Mouse (Mus musculus): Measurements from ENCODE around the gene Eps15l1. TPM values are rescaled to one million over a fixed set of nuclear protein-coding genes. Genes with fewer than 3 reads are reported as not detected.

Eps15l1 gene
- polyA plus RNA-seq, 1 experiment = 8.1 TPM

GRCm38 (mm10) chr8:72362754-72363153 lies 58.5 kb downstream of the Eps15l1 start:
- no peaks in the 10 kb centered on the region for H3K9me3 ChIP-seq
- H3K4me1 ChIP-seq = peaks cover 12% of the 10 kb centered on the region
- H3K36me3 ChIP-seq (replicated peaks; ENCODE audit: low read length) = peaks cover 95% of the 10 kb centered on the region
- peaks cover 2% of the 10 kb centered on the region for H3K27me3 ChIP-seq (replicated peaks)
- no peak for TF ChIP-seq FLI1 (IDR thresholded peaks at IDR 0.05; ENCODE audit: low read length)
- no peak for TF ChIP-seq GATA1 (IDR thresholded peaks at IDR 0.05; ENCODE audit: borderline replicate concordance, low read length)
- H3K4me3 ChIP-seq (replicated peaks) = no peak overlapping the region

- no peaks in the 10 kb centered on the region for H3K9me3 ChIP-seq
- peaks cover 95% of the 10 kb centered on the region for H3K36me3 ChIP-seq (replicated peaks; ENCODE audit: low read length)
- H3K4me3 ChIP-seq (replicated peaks) = no peak overlapping the region
- peaks cover 16% of the 10 kb centered on the region for H3K27me3 ChIP-seq (replicated peaks)
- TF ChIP-seq GATA1 (IDR thresholded peaks at IDR 0.05; ENCODE audit: borderline replicate concordance, low read length) = no peak
- no peak for TF ChIP-seq FLI1 (IDR thresholded peaks at IDR 0.05; ENCODE audit: low read length)
- H3K4me1 ChIP-seq = peaks cover 21% of the 10 kb centered on the region
Observed at GRCm38 (mm10) chr8:72360162-72360561, 61.1 kb downstream of the Eps15l1 start.

- no peaks in the 10 kb centered on the region for H3K9me3 ChIP-seq
- peaks cover 89% of the 10 kb centered on the region for H3K36me3 ChIP-seq (replicated peaks; ENCODE audit: low read length)
- H3K4me3 ChIP-seq (replicated peaks) = no peak overlapping the region
- peaks cover 41% of the 10 kb centered on the region for H3K27me3 ChIP-seq (replicated peaks)
- TF ChIP-seq GATA1 (IDR thresholded peaks at IDR 0.05; ENCODE audit: borderline replicate concordance, low read length) (no peak), FLI1 (IDR thresholded peaks at IDR 0.05; ENCODE audit: low read length) (no peak)
- H3K4me1 ChIP-seq = peaks cover 35% of the 10 kb centered on the region
Observed at GRCm38 (mm10) chr8:72356593-72356992, 64.7 kb downstream of the Eps15l1 start.

- Histone ChIP-seq H3K4me1 (peaks cover 42% of the 10 kb centered on the region), H3K4me3 (replicated peaks) (no peak overlapping the region), H3K36me3 (replicated peaks; ENCODE audit: low read length) (peaks cover 75% of the 10 kb centered on the region), H3K9me3 (no peaks in the 10 kb centered on the region), H3K27me3 (replicated peaks) (peaks cover 43% of the 10 kb centered on the region)
- TF ChIP-seq FLI1 (IDR thresholded peaks at IDR 0.05; ENCODE audit: low read length) = no peak
Observed at GRCm38 (mm10) chr8:72354272-72354671, 67.0 kb downstream of the Eps15l1 start.

- Histone ChIP-seq H3K36me3 (replicated peaks; ENCODE audit: low read length) (peaks cover 75% of the 10 kb centered on the region), H3K9me3 (no peaks in the 10 kb centered on the region), H3K27me3 (replicated peaks) (peaks cover 43% of the 10 kb centered on the region), H3K4me1 (peaks cover 42% of the 10 kb centered on the region), H3K4me3 (replicated peaks) (no peak overlapping the region)
- TF ChIP-seq FLI1 (IDR thresholded peaks at IDR 0.05; ENCODE audit: low read length) (no peak), GATA1 (IDR thresholded peaks at IDR 0.05; ENCODE audit: borderline replicate concordance, low read length) (no peak)
Observed at GRCm38 (mm10) chr8:72353700-72354045, 67.6 kb downstream of the Eps15l1 start.

- Histone ChIP-seq H3K27me3 (replicated peaks) (peaks cover 46% of the 10 kb centered on the region), H3K4me3 (replicated peaks) (no peak overlapping the region), H3K9me3 (no peaks in the 10 kb centered on the region), H3K36me3 (replicated peaks; ENCODE audit: low read length) (peaks cover 75% of the 10 kb centered on the region), H3K4me1 (peaks cover 43% of the 10 kb centered on the region)
- no peak for TF ChIP-seq GATA1 (IDR thresholded peaks at IDR 0.05; ENCODE audit: borderline replicate concordance, low read length)
- no peak for TF ChIP-seq FLI1 (IDR thresholded peaks at IDR 0.05; ENCODE audit: low read length)
Observed at GRCm38 (mm10) chr8:72352951-72353699, 68.1 kb downstream of the Eps15l1 start.

- Histone ChIP-seq H3K4me3 (replicated peaks) (no peak overlapping the region), H3K9me3 (no peaks in the 10 kb centered on the region), H3K36me3 (replicated peaks; ENCODE audit: low read length) (peaks cover 73% of the 10 kb centered on the region), H3K4me1 (peaks cover 47% of the 10 kb centered on the region), H3K27me3 (replicated peaks) (peaks cover 42% of the 10 kb centered on the region)
- TF ChIP-seq GATA1 (IDR thresholded peaks at IDR 0.05; ENCODE audit: borderline replicate concordance, low read length) = no peak
- no peak for TF ChIP-seq FLI1 (IDR thresholded peaks at IDR 0.05; ENCODE audit: low read length)
Observed at GRCm38 (mm10) chr8:72351405-72352005, 69.8 kb downstream of the Eps15l1 start.

- Histone ChIP-seq H3K36me3 (replicated peaks; ENCODE audit: low read length) (peaks cover 73% of the 10 kb centered on the region), H3K9me3 (no peaks in the 10 kb centered on the region), H3K4me1 (peaks cover 40% of the 10 kb centered on the region), H3K4me3 (replicated peaks) (no peak overlapping the region), H3K27me3 (replicated peaks) (peaks cover 37% of the 10 kb centered on the region)
- no peak for TF ChIP-seq FLI1 (IDR thresholded peaks at IDR 0.05; ENCODE audit: low read length)
- TF ChIP-seq GATA1 (IDR thresholded peaks at IDR 0.05; ENCODE audit: borderline replicate concordance, low read length) = no peak
Observed at GRCm38 (mm10) chr8:72350727-72351126, 70.5 kb downstream of the Eps15l1 start.

- Histone ChIP-seq H3K27me3 (replicated peaks) (peaks cover 29% of the 10 kb centered on the region), H3K9me3 (no peaks in the 10 kb centered on the region), H3K36me3 (replicated peaks; ENCODE audit: low read length) (peaks cover 74% of the 10 kb centered on the region), H3K4me1 (peaks cover 32% of the 10 kb centered on the region), H3K4me3 (replicated peaks) (no peak overlapping the region)
- TF ChIP-seq FLI1 (IDR thresholded peaks at IDR 0.05; ENCODE audit: low read length) = no peak
- TF ChIP-seq GATA1 (IDR thresholded peaks at IDR 0.05; ENCODE audit: borderline replicate concordance, low read length) = no peak
Observed at GRCm38 (mm10) chr8:72349838-72350237, 71.4 kb downstream of the Eps15l1 start.

GRCm38 (mm10) chr8:72348956-72349355 lies 72.3 kb downstream of the Eps15l1 start:
- peaks cover 27% of the 10 kb centered on the region for H3K27me3 ChIP-seq (replicated peaks)
- peaks cover 23% of the 10 kb centered on the region for H3K4me1 ChIP-seq
- no peak for TF ChIP-seq FLI1 (IDR thresholded peaks at IDR 0.05; ENCODE audit: low read length)
- no peak for TF ChIP-seq GATA1 (IDR thresholded peaks at IDR 0.05; ENCODE audit: borderline replicate concordance, low read length)
- no peaks in the 10 kb centered on the region for H3K9me3 ChIP-seq
- H3K36me3 ChIP-seq (replicated peaks; ENCODE audit: low read length) = peaks cover 79% of the 10 kb centered on the region
- no peak overlapping the region for H3K4me3 ChIP-seq (replicated peaks)

Data from megakaryocyte, embryonic 14.5 days (primary cell).